Mouse (Mus musculus): ENCODE data around the gene Pcgf1. TPM values are rescaled to one million over a fixed set of nuclear protein-coding genes. Genes with fewer than 3 reads are reported as not detected.

Pcgf1 gene
- total RNA-seq, 2 experiments from 2014 or later = 11.5 to 20.3 TPM

GRCm38 (mm10) chr6:83058725-83059124 is 18.9 kb upstream of the Pcgf1 start:
- no peak for ATAC-seq (replicated peaks; ENCODE audit: poor library complexity, severe bottlenecking)

- peak; percentile 31 for ATAC-seq (replicated peaks; ENCODE audit: poor library complexity, severe bottlenecking)
These were observed 11.7 kb upstream of the Pcgf1 start for GRCm38 (mm10) chr6:83065995-83066394.

GRCm38 (mm10) chr6:83066441-83066840 is 11.2 kb upstream of the Pcgf1 start:
- ATAC-seq (replicated peaks; ENCODE audit: poor library complexity, severe bottlenecking) = no peak

DNA sequence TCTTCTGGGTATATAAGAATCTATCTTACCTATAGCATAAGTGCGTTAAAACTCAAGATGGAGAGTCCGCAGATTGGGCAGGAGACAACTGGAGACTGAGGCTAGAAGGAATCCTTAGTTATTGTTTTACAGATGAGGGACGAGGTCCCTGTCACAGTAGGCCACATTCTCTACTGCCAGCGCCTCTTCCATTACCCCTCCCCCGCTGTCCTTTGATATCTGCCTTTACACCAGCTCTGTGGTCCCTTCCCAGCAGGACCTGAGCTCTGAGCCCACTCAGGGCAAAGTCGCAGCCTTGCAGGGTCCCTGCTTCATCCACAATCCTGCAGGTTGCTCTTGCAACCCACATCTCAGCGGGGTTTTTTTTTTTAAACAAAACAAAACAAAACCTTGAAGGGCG is 9.4 kb upstream of the Pcgf1 start:
- no peak for ATAC-seq (replicated peaks; ENCODE audit: poor library complexity, severe bottlenecking)

GRCm38 (mm10) chr6:83068706-83069487 is 8.8 kb upstream of the Pcgf1 start:
- no peak; the same call in 1 of the 2 replicates for ATAC-seq (replicated peaks; ENCODE audit: poor library complexity, severe bottlenecking)

DNA sequence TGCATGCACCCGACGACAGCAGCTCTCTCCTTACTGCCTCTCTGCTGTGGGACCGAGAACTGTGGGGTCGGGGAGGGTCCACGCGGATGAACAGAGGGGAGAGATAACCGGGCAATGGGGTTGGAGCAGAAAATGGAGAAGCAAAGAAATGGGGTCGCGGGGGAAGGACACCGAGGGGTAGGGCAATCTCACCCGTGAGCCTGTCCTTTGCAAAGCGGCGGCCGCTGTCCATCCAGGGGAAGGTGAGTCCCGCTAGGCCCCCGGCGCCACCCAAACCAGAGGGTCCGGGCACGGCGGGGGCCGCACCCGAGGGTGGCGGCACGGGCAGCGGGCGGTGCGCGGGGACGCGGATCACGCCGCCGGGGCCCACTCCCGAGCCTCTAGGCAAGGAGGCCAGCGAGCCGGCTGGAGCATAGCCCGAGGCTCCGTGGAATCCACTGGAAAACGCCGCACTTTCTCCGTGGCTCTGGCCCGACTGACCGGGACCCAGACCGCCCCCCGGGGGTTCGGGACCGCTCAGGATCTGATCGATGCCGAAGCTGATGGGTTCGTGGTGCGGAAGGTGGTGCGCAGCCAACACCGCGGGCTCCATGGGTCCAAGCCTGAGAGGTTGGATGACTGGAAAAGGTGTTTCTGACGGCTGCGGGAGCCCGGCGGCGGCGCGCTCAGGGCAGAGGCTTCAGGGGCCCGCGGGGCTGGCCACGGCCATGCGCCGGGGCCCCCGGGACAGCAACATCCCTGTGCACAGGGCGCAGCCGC is 8.0 kb upstream of the Pcgf1 start:
- ATAC-seq (replicated peaks; ENCODE audit: poor library complexity, severe bottlenecking) = no peak

GRCm38 (mm10) chr6:83070247-83070310 is 7.6 kb upstream of the Pcgf1 start, which contains the start of gene Tlx2:
Gene Tlx2, minus strand, starts transcription at chr6:83070293.
- no peak for ATAC-seq (replicated peaks; ENCODE audit: poor library complexity, severe bottlenecking)

GRCm38 (mm10) chr6:83070311-83071219 is 7.1 kb upstream of the Pcgf1 start:
- ATAC-seq (replicated peaks; ENCODE audit: poor library complexity, severe bottlenecking) = peak; percentile 32

DNA sequence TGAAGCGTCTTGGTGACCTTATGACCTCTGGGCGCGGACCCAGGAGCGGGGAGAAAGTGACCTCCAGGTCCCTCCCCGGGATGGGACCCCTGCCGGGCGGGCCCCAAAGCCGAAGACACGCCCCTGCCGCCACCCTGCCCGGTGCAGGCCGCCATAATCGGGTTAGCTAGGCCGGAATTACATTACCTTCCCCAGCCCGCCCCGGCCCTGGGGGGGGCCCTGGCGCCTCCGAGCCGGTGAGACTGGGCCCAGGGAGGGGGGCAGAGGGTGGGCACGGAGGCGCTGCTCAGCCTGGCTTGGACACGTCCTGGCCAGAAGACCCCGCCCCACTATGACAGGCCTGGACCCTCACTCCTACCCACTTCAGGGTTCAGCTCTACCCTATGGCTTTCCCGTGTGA is 6.4 kb upstream of the Pcgf1 start:
- ATAC-seq (replicated peaks; ENCODE audit: poor library complexity, severe bottlenecking) = no peak

GRCm38 (mm10) chr6:83074979-83075378 is 2.7 kb upstream of the Pcgf1 start:
- ATAC-seq (replicated peaks; ENCODE audit: poor library complexity, severe bottlenecking) = no peak

DNA sequence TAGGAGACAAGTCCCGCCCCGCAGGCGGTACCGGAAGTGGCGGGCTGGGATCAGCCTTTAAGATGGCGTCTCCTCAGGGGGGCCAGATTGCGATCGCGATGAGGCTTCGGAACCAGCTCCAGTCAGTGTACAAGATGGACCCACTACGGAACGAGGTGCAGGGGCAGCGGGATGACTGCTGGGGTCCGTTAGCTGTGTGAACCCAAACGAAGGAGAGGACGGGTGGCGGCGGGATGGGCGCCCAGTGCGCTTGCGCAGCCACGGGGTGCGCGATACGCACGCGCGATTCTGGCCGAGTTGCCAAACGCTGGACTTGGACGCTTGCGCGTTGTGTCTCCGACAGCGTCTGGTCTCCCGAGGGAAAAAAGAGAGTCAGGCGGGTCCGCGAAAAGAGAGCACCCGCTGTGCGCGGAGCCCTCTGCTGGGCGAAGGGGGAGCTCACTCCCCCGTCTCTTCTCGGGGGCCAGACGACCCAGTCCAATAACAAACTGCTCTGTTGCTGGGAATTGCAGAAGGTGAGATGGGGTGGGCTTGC is 722 bp downstream of the Pcgf1 start:
- ATAC-seq (replicated peaks; ENCODE audit: poor library complexity, severe bottlenecking) = peak; percentile 91

GRCm38 (mm10) chr6:83080210-83080609 is 2.5 kb downstream of the Pcgf1 start:
- no peak for ATAC-seq (replicated peaks; ENCODE audit: poor library complexity, severe bottlenecking)

- ATAC-seq (replicated peaks; ENCODE audit: poor library complexity, severe bottlenecking) = no peak
These were observed 5.8 kb downstream of the Pcgf1 start for GRCm38 (mm10) chr6:83083497-83083896.

DNA sequence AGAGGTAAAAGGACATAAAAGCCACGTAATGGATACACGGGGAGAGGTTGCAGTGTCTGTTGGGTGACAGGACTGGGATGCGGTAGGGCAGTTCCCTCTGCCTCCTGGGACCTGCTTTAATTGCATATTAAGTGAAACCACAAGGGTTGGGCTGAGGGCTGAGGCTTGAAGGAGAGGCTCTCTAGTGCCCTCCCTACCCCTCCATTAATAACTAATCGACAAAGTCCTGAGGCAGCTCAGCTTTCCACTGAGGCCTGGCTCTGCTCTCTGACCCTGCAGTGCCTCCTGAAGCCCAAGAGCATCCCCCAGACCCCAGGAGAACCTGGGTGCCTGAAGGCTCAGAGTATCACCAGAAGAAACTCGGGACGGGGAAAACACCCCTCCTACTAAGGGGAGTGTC is 6.8 kb downstream of the Pcgf1 start:
- ATAC-seq (replicated peaks; ENCODE audit: poor library complexity, severe bottlenecking) = no peak

- ATAC-seq (replicated peaks; ENCODE audit: poor library complexity, severe bottlenecking) = peak; percentile 48
These were observed 8.7 kb downstream of the Pcgf1 start, which contains the start of gene Lbx2 for GRCm38 (mm10) chr6:83086121-83087035. Gene Lbx2, plus strand, starts transcription at chr6:83086367.

GRCm38 (mm10) chr6:83087205-83087925 is 9.7 kb downstream of the Pcgf1 start:
- 0 out of 2 replicates have a peak, but pooled peaks have one; percentile 6 for ATAC-seq (replicated peaks; ENCODE audit: poor library complexity, severe bottlenecking)

DNA sequence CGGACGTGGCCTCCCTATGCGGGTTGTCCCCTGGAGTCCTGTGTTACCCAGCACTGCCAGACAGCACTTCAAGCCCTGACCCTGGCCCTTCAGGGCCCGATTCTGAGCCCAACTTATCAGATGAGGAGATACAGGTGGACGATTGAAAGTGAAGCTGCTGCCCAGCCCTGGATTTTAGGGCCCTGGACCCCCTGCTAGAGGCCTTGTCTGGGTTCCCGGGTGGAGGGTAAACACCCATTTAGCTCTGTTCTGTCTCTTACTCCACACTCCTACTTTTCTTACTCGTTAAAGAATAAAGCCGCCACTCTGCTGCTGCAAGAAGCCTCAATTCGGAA is 10.2 kb downstream of the Pcgf1 start:
- ATAC-seq (replicated peaks; ENCODE audit: poor library complexity, severe bottlenecking) = no peak

DNA sequence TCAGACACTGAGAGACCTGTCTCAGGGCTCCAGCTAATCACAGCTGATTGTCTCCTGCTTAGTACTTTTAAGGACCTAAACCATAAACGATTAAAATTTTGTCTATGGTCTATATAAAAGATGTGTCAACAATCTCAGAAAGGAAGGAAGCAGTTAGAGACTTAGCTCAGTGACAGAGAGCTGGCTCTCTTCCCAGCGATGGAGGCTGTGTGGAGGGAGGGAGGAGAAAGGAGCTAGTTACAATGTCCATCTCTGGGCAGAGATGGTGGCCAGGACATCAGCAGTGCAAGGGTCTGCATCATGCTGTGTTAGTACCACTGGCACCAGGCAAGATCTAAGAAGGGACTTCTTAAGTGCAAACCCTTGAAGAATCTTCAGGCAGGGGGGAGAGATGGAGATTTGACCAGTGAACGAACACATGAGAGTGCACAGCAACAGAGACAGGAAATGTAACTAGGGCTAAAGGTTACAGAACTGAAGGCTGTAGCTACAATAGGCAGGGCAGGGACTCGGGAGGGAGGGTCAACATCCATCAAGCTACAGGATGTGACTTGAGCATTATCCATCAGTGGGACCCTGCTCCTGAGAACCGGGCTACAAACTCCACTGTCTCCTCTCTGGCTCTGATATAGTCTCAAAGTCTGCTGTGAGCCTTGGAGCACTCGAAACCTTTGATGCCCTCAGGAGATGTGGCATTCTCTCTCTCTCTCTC is 14.9 kb downstream of the Pcgf1 start:
- ATAC-seq (replicated peaks; ENCODE audit: poor library complexity, severe bottlenecking) = no peak

DNA sequence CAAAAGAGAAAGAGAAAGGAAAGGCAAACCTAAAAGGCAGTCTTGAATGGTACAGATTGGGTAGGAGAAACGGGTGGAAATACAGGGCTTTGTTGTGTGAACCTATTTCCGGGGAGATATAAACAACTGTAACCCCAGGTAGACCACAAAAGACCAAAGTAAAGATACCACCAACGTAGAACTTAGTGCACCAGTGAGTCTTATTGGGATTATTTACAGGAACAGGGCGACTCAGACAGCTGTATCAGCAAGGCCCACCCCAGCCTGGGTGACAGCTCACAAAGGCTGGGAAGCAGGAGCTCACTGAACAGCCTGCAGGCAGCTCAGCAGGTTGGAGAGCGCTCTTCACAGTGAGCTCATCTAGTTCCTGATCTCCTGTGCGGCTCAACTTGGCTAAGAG is 18.3 kb downstream of the Pcgf1 start:
- no peak for ATAC-seq (replicated peaks; ENCODE audit: poor library complexity, severe bottlenecking)

Data from granulocyte monocyte progenitor cell, adult 5-6 weeks (primary cell).